Mouse (Mus musculus): ENCODE measurements around the gene Lad1.
A peak's percentile ranks its signal among the peaks of the same experiment; 100 is the strongest.

Lad1 gene

DNA sequence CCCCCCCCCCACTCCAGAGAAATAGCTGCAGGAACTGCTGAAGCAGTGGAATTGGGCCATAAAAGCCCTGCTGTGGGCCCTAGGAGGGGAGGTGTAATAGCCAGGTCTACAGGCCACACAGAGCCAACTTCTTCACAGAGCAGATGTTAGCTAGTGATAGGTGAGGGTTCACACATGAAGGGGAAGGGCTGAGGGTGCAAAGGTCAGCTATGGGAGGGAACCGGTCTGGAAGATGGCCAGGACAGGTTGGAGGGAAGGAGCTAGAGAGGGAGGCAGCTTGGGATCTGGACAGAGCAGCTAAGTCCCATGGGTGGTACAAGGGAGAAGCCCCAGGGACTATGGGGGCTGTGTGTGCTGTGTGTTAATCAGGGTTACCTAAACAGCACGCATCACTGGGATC lies 8.2 kb upstream of the Lad1 start:
- DNase-seq = no peak

DNA sequence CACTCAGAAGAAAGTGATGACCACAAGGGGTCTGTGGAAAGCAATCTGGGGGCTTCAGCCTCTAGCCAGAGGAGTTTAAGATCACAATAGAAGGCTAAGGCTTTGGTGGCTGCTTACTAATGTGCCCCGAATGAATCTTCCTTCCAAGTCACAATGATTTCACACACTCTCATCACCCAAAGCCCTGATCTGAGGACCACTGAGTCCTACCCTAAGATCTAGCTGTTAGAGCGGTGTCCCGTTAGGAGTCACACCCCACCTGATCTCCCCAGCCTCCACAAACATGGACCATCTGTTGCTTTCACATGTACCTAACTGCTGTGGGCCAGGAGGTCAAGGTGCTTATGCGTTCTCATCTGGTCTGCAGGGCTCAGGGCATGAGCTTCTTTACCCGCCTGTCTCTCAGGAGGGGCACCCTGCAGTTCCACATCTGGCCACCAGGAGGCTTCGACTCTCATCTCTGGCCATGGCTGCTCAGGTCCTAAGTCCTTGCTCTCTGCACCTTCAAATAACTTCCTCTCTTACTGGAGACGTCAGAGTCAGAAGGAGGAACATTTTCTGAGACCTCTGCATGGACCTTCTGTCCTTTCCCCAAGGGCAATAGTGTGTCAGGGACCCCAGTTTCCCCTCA lies 7.3 kb upstream of the Lad1 start:
- DNase-seq = peak; percentile 44

DNA sequence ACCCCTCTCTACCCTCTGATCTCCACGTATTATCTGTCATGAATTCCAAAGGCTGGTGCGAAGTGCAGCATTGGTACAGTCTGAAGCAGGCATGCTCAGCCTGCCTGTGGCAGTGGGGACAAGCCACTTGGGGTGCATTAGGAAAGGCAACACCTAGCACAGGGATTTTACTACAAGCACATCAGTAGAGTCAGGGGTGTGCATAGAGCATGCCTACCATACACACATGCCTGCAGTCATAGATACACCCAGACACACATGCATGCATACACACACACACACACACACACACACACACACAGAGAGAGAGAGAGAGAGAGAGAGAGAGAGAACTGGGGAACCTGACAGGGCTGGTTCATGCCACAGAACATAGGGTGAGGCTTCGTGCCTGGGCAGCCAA lies 6.2 kb upstream of the Lad1 start:
- DNase-seq = no peak

DNA sequence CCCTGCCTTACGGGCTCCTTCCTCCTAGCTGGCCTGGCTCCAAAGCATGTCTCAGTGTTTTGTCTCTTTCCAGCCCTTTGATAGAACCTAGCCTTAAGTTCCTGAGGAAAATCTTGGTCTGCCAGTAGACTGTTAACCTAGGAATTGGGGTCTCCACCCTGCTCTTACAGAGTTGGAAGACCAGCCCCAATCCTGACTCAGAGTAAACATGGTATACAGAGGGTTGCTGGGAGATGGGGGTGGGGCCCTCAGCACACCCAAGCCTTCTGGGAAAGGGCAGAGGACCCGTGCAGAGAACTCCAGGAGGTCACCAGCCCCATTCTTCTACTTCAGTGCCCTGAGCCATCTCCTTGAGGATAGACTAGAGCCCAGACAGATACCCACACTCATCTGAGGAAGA lies 5.8 kb upstream of the Lad1 start:
- DNase-seq = no peak

DNA sequence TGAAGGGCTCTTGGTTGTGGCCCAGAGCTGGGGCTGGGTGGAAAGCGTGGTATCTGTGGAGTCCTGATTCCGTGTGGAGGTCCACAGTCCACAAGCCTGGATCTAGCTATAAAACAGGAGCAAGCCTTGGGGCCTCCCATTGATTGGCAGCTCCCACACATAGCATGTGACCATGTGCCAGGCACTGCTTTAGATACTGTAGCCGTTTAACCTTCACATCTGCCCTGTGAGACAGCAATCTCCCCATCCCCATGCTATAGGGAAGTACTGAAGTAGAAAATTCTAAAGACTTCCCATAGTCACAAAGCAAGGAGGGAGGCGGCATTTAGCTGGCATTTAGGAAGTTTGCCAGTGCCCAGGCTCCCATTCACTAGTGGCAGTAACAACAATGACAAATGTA lies 5.3 kb upstream of the Lad1 start:
- no peak for DNase-seq

DNA sequence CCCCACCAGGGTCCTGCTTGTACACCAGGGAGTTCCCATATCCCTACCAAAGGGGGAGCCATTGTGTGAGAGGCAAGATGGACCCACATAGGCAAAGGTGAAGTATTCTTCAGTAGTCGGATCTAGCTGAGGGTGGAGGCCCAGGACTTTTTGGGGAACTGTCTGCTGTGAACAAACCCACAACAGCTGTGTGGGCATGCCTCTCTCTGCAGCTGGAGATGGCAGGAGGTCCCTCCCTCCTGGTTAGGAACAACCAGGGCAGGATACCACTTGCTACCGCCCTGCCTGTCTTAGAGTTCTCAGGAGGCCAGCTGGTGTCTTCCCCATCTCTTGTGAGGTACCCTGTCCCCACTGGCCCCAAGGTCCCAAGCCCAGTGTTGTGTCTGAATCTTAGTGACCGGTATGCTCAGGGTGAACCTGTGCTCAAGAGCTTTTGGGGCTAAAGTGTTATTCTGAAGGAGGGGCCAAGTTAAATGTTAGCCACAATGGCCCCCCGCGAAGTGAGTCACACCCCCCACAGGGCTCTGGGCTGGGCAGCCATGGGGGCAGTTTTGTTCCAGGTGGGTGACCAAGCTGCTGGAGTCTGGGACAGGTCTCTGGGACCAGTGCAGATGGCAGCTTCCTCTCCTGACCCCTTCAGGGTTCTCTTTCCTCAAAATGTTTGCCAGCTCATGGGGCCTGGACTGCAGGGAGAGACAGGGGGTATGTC lies 4.6 kb upstream of the Lad1 start:
- DNase-seq = no peak

DNA sequence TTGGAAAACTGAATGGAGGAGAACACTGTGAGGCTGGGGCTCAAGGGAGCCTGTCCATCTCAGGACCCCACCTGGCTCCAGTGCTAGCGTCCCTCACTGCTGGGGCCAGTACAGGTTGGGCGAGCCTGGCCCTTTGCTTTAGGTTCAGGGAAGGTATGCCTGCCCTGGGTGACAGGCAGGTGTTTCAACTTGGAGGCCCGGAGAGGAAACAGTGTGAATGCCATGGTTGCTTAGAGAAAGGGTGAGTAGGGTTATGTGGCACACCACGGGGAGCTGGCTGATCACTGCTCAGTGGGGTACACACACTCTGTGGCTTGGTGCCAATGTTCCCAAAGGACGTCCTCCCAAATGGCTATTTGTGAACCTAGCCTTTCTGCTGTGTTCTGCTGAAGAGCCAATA lies 3.9 kb upstream of the Lad1 start:
- DNase-seq = no peak

DNA sequence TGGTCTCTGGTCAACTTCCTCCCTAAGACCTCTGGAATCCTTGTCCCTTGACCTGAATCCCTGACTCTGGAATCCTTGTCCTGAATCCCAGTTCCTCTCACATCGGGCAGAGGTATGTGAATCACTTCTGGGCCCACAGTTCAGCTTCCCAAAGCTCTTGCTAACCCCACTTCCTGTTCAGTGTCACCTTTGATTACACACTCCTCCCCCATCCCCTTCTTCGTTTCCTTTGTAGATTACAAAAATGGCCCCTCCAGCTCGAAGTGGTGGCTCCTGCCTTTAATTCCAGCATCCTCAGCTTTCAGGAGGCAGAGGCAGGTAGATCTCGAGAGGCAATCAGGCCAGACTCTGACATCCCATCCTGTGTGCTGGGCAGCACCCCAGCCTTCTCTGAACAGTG lies 803 bp upstream of the Lad1 start:
- DNase-seq = no peak

DNA sequence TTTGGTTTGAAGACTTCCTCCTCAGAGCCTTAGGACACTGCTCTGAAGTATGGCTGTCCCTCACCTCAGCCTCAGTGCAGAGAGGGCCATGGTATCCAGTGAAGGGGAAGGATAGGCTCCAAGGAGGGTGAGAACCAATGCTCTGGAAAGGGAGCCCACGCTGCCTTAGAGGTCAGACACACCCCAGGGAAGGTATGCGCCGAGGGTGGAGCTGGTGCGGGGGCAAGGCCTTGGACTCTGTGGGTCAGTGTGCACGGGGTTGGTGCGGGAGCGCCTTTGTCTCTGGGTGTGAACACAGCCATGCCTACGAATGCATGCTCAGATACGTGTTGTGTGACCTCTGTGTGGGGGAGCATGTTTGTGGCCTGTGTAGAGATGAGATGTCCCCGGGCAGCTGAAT lies 1.7 kb downstream of the Lad1 start:
- DNase-seq = no peak

DNA sequence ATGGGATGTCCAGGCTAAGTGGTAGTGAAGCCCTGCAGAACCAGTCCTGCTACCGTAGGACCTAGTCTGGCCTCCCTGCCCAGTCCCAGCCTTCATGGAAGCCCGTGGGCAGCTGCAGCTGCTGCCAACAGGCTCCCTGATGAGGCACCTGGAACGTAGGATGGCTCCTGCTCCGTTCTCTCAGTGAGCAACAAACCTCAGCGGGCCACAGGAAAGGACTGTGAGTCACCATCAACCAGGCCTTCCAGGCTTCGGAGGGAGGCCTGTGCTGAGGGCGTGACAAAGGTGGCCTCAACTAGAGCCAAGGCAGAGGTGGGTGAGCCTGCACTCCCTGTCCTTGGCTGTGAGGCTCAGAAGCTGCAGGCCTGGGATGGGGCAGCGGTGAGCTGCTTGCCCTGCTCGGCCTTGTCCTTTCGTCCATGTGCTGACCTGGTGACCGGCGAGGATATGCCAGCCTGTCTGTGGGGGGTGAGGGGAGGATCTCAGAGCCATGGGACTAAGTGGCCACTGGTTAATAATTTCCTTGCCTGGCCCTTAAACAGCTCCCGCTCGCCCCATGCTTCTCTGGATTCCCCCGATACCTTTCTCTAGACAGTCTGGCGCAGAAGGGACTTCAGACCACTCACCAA lies 2.5 kb downstream of the Lad1 start:
- no peak for DNase-seq

DNA sequence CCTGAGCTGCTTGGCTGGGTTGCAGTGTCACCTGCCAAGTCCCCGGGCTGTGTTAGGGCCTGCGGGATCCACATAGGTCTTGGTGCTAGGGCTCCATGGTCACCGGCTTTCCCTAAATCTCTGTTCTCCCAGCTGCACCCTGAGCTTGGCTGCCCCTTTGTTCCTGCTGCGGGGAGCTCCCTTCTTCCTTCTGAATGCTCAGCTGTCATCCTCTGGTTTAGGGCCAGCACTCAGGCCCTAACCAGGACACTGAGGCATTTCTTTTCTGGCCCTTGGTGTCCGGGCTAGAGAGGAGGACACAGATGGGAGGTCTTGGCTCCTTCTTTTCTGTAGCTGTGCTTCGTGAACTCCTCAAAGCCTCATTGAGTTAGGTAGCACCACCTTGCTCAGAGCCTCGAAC lies 3.4 kb downstream of the Lad1 start:
- DNase-seq = no peak

DNA sequence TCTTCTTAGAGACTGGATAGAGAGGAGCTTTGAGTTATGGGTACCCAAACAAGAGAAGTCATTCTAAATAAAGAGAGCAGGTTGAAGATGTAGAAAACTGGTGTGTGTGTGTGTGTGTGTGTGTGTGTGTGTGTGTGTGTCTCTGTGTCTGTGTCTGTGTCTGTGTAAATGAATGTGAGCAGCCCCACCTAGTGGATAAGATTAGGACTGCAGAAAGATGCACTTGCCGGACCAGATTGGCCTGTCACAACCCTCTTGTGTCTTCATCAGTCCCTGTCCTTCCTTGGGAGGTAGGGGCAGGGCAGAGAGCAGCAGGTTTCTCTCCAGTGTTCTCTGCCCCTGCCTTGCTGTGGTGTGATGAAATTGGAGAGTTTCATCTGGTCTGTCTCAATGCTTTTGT lies 10.5 kb downstream of the Lad1 start:
- no peak for DNase-seq

DNA sequence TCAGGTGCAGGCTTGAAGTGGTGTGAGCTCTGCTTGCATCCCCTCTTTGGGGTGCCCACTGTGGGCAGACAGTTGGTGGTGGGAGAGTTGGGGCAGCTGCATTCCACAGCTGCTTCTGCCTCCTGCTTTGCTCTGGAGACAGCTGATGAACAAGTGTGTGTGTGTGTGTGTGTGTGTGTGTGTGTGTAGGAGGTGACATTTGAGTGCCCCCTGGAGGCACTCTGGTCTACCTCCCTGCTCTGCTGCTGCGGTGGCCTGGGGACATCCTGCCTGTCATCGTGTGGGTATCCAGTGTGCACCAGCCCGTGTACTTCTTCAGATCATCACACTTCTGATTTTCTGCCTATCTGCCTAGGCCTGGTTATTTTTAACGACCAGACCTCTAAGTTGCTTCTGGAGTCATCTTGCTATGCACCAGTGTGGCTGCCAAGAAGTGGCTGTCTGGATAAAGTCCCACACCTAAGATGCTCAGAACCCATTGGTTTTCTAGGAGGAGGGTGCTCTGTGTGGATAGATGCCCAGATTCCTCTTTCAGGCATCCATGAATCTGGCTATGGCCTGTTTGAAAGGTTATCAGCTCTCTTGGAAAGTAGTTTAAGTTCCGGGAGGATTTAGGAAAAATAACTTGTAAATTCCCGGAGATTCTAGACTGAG lies 15.9 kb downstream of the Lad1 start:
- no peak for DNase-seq

DNA sequence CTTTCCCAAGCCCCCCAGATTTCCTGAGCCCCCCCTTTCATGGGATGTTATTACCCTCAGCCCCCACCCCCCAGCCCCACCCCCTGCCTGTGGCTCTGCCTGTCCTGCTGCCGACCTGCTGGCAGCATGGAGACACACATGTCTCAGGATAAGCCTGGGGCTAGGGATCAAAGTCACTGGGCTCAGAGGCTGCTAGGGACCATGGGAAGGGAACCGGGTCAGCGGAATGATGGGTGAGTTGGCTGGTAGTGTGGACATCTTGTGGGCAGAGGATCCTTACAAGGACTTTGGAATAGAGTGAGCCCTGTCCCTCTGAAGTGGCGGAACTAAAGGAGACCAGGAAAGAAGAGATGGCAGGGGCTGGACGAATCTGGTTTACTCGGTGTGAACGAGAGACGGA lies 16.6 kb downstream of the Lad1 start:
- DNase-seq = no peak

DNA sequence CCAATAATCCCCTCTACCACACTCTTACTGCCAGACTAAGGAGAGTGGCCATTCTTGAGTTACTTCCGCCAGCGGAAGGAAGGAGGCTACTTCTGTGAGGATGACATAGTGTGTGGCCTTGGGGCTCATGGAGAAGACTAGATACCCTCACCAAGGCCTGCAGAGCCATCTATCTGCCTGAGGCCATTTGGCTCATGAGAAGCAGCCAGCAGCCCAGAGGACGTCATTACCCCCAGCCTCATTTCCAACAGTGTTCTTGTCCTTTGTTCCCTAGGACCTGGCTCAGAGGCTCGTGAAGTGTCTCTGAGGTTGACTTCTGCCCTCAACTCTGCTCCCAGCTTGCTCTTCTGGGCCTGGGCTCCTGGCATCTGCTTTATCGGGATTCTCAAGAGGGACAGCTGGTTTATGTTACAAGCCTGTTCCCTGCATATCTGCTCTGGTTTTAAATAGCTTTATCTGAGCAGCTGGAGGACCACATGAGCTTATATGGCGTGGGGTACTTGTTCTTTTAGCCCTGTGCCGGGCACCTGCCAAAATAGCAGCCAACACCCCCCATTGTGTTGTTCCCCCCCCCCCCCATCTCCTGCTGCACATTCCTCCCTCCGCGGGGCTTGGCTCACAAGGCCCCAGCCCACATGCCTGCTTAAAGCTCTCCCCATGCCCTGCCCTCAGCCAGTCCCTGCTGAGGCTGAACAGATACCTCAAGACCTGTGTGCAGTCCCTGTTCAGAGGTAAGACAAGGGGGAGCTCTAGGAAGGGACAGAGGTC lies 17.5 kb downstream of the Lad1 start, which contains the start of gene Tnnt2:
Gene Tnnt2, plus strand, starts transcription at position 639 of the 768 bp plus-strand sequence.
- no peak for DNase-seq

DNA sequence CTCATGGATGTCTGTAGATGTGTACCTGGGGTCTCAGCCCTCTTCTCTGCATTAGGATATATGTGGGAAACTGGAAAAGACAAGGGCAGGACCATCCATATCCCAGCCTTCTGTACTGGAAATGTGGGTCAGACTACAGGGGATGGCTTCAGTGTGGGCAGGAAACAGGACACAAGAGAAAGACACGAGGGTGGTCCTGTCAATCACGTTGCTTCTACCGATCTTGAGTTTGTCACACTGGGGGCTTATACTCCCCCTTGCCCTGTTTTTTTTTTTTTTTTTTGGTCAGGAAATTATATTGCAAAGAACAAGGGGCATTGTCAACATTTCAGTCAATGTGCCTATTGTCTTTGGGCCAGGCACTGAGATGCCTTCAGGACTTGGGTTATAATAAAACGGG lies 20.2 kb downstream of the Lad1 start:
- no peak for DNase-seq

DNA sequence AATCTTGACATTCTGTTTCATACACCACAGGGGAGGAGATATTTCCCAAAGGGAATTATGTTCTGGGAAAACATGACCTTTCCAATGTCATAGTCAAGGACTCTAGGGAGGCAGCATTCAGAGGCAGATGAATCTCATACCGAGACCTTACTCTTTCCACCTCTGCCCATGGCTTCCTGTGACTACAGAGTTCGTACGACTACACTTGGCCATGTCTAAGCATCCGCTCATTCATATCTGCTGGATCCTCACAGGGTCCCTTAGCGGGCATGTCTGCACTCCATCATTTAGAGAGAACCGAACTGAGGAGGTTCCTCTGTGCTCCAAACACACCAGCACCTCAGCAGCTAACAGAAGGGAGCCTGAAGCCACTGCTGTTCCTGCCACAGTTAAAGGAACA lies 20.7 kb downstream of the Lad1 start:
- no peak for DNase-seq

DNA sequence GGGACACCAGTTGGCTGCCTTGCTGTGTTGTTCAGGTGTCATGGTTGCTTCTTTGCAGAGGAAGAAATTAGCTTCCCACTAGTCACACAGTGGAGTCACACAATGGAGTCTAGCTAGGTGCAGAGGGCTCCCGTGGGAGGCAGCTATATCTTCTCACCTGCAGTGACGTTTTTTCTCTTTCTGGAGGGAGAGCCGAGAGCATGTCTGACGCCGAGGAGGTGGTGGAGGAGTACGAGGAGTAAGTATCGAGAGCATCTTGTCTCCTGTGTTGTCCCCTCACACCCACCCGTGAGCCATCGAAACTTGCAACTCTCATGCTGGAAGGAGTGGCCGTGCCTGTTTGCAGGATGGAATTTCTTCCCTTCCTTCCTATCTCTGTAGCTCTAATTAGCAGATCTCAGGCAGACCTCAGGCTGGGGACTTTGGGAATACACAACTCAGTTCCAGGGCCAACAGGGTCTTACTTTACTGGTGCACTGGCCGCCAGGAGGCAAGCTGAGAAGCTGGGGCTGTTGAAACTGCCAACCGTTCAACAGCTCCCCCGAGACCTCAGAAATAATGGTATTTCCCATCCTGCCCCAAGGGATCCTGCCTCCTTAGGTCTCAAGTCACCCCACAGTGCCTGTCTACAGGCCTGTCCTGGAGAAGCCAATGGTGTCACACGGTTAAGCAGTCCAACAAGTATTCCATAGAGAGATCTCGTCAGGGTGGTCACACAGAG lies 22.4 kb downstream of the Lad1 start:
- no peak for DNase-seq

DNA sequence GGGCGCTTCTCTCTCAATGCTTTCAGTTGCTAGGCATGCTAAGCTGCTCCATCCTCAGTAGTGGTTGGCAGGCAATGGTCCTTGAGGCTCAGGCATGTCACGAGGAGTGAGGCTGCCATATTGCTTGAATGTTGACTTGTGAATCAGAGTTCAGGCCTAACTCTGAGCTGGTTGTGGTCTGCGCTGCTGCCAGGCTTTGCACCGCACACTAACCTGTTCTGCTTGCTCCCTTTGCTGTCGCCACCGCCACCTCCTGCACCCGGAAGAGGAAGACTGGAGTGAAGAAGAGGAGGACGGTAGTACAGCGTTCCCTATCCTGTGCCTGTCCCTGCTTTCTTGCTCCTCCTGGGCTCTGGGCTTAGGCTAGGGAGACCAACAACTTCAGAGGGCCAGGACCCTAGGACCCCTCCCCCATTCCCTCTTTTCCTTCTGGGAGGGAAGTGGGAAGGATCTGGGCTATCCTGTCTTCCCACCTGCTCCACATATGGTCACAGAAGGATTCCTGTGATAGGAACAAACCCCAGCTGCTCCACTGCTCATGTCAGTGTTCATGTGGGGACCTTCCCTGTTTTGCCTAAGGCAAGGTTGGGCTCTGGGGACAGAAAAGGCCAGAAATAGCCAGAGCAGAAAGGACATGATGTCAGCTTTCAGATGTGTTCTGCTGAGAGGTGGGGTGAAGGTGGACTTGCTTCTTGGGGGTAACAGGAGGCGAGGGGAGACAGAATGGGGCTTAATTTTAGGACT lies 25.3 kb downstream of the Lad1 start:
- DNase-seq = no peak

DNA sequence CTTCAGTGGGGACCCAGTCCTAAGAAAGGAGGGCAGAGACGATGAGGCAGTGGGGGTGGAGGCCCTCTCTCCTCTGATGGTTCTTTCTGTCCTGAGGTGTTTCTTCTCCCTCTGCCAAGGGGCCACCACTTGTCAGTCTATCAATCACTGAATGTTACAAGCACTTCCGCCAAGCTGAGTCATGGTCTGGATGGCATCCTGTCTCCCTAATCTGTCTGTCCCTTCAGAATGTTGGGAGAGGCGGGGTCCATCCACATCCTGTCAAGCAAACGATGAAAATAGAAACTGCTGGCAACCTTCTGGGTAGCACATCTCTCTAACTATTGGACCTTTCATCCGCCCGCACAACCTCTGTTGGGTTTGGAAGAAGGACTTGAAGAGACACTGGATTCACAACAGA lies 26.1 kb downstream of the Lad1 start:
- no peak for DNase-seq

DNA sequence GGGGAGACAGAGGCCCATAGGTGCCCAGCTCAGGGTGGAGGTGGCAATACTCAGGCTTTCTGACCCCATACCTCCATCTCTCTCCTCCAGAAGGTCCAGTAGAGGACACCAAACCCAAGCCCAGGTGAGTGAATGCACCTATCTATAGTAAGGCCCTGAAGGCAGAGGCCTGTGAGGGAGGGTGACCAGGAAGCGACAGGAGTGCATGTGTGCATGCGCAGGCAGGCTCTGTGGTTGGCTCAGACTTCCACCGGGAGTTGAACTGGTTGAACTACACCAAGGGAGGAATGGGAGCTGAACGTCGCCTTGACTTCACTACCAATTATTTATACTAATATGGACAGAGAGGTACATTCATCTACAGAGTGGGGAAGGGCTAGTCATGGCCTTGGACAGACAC lies 28.2 kb downstream of the Lad1 start:
- no peak for DNase-seq

DNA sequence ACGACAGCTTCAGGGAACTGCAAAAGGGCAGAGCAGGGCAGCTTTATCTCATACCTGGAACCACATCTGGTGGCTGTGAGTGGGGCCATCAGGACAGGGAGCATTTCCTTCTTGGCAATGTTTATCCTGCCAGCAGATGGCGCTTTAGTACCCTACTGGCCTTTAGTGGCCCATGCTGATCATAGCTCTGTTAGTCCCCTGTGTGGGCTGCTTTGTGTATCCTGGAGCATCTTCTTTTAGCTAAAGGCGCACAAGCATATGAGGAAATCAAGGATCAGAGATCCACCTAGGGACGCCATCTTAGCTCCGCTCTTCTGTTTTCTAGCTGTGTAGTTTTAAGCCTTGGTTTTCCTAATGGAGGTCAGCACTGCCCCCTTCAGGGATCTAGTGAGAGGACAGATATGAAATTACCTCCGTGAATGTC lies 28.8 kb downstream of the Lad1 start:
- no peak for DNase-seq

All from cerebellum, adult 11 months (tissue).